Mouse (Mus musculus): ENCODE measurements around the gene Ly6g6f.
A peak's percentile ranks its signal among the peaks of the same experiment; 100 is the strongest.

DNA sequence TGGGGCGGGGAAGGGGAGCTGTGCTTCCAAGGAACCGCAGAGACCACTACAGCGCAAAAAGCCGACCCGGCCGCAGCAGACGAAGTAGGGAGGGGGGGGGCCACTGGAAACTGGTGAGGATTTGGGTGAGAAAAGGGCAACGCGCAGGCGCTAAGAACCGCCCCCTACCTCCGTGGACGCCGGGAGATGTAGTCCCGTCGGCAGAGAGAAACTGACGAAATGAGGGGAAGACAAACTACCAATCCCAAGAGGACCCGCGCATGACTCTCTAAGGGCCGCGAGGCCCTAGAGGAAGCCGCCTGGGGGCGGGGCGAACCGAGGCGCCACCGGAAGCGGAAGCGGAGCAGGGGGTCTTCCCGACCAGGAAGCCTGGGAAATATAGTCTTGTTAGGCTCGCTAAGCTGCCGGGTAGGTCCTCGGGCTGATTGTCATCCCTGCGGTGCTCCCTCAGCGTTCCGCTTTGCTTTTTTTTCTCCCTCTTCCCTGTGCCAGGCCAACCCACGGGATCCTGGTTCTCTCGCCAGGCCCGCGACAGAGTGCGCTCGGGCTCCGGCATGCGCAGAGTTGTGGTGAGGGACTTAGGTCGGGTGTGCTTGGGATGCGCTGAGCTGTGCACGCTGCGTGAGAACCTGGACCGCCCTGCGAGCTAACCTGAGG, 35.9 kb upstream of the Ly6g6f start, which contains the start of gene Gpank1:
- TF ChIP-seq CTCF (IDR thresholded peaks at IDR 0.05; ENCODE audit: low read depth, low read length) (no peak), POLR2A (IDR thresholded peaks at IDR 0.05; ENCODE audit: extremely low read depth, insufficient read depth, low read length) (peak; percentile 61; the same call in 1 of the 2 replicates)

Measured in liver, adult 2 months (tissue).